Mouse (Mus musculus) myocyte (in vitro differentiated cells): Measurements from ENCODE around the gene Plcl2. TPM values are rescaled to one million over a fixed set of nuclear protein-coding genes. Genes with fewer than 3 reads are reported as not detected.
A peak's percentile ranks its signal among the peaks of the same experiment; 100 is the strongest.

Experiments used
- H3K27me3 ChIP-seq: one replicate; pipeline ENCODE4 v1.6.1; 2011; ENCODE audit not compliant: control insufficient read depth, insufficient read depth, insufficient read length
- H3K36me3 ChIP-seq: one replicate; pipeline ENCODE4 v1.6.1; 2011; ENCODE audit not compliant: control insufficient read depth, insufficient read depth
- H3K4me2 ChIP-seq: one replicate; pipeline ENCODE4 v1.6.1; 2011; ENCODE audit warnings: low read depth, control low read depth
- H3K4me3 ChIP-seq: one replicate; pipeline ENCODE4 v1.5.1; 2011; ENCODE audit warnings: mild to moderate bottlenecking, control low read depth, moderate library complexity
- H3K79me2 ChIP-seq: one replicate; pipeline ENCODE4 v1.6.1; 2011; ENCODE audit not compliant: control insufficient read depth, insufficient read depth
- H3ac ChIP-seq: one replicate; pipeline ENCODE4 v1.6.1; 2011; ENCODE audit not compliant: control insufficient read depth, insufficient read length
- CEBPB ChIP-seq: IDR thresholded peaks from 2 replicates; pipeline ENCODE4 v1.6.1; 2011; ENCODE audit warnings: mild to moderate bottlenecking, moderate library complexity; ENCODE audit not compliant: poor library complexity, insufficient read depth, severe bottlenecking
- E2F4 ChIP-seq: IDR thresholded peaks from one replicate; pipeline ENCODE4 v1.6.1; 2011; ENCODE audit warnings: mild to moderate bottlenecking, control low read depth, moderate library complexity; ENCODE audit not compliant: insufficient read depth
- MAX ChIP-seq: IDR thresholded peaks from one replicate; pipeline ENCODE4 v1.6.1; 2011; ENCODE audit warnings: low read depth, mild to moderate bottlenecking, control low read depth
- MYOD1 ChIP-seq, 3 experiments: IDR thresholded peaks; one replicate each; pipeline ENCODE4 v1.6.1; 2011; ENCODE audit warnings: control low read depth in 2 of 3, low read depth in 2 of 3, mild to moderate bottlenecking in 2 of 3, moderate library complexity in 1 of 3; ENCODE audit not compliant: insufficient read length in 2 of 3, control insufficient read depth in 1 of 3
- MYOG ChIP-seq, 3 experiments: IDR thresholded peaks; one replicate each; pipeline ENCODE4 v1.6.1; 2011; ENCODE audit warnings: control low read depth in 2 of 3, low read depth in 2 of 3, mild to moderate bottlenecking in 2 of 3; ENCODE audit not compliant: insufficient read length in 2 of 3, control insufficient read depth in 1 of 3, insufficient read depth in 1 of 3
- POLR2A ChIP-seq: IDR thresholded peaks from one replicate; pipeline ENCODE4 v1.6.1; 2011; ENCODE audit warnings: low read depth, mild to moderate bottlenecking, control low read depth, moderate library complexity; ENCODE audit not compliant: insufficient read length
- POLR2AphosphoS2 ChIP-seq: IDR thresholded peaks from one replicate; pipeline ENCODE4 v1.6.1; 2011; ENCODE audit warnings: low read depth, control low read depth; ENCODE audit not compliant: insufficient read length
- REST ChIP-seq: IDR thresholded peaks from one replicate; pipeline ENCODE4 v1.6.1; 2011; ENCODE audit warnings: mild to moderate bottlenecking, control low read depth, moderate library complexity; ENCODE audit not compliant: insufficient read depth, insufficient read length
- SRF ChIP-seq: IDR thresholded peaks from one replicate; pipeline ENCODE4 v1.6.1; 2011; ENCODE audit warnings: low read depth; ENCODE audit not compliant: control insufficient read depth, insufficient read length
- TCF12 ChIP-seq: IDR thresholded peaks from one replicate; pipeline ENCODE4 v1.6.1; 2011; ENCODE audit warnings: mild to moderate bottlenecking, control low read depth; ENCODE audit not compliant: poor library complexity, insufficient read depth, severe bottlenecking
- TCF3 ChIP-seq: IDR thresholded peaks from one replicate; pipeline ENCODE4 v1.6.1; 2011; ENCODE audit warnings: low read depth, control low read depth; ENCODE audit not compliant: insufficient read length
- USF1 ChIP-seq: IDR thresholded peaks from one replicate; pipeline ENCODE4 v1.6.1; 2011; ENCODE audit warnings: low read depth, mild to moderate bottlenecking, control low read depth, moderate library complexity
- polyA plus RNA-seq: library from polyadenylated mRNA; unstranded; fragments of >200 nt; fragmentation: generic; extraction: Trizol; gene quantifications from one replicate; pipeline ENCODE4 v1.2.1, GENCODE M21; 2012; ENCODE audit warnings: missing spikeins

Gene Plcl2
- polyA plus RNA-seq, 1 experiment: 13.2 TPM

DNA sequence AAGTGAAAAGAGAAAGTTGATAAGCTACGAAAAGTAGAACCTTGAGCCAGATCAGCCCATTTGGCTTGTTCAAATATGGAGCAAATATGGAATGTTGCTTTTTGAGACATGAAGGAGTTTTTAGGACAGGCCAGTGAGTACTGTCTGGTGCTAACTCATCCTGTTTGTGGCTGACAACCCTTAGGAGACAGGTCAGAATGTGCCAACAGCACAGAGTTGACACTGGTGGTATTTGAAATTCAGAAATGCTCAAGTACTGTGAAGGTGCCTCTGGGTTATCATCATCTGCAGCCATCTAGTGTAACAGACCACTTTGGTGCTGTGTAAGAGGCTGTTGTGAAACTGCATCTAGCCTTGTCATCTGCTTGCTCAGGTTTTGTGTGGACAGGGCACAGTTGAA, 1.5 kb downstream of the Plcl2 start:
- peak overlapping the region; percentile 86 for H3K4me2 ChIP-seq
- TF ChIP-seq POLR2A (no peak), E2F4 (no peak), SRF (no peak), POLR2AphosphoS2 (no peak), MYOD1 (IDR thresholded peaks at IDR 0.05; ENCODE audit: control insufficient read depth in 1 of 3, insufficient read length in 2 of 3, low read depth in 2 of 3) (no peak), CEBPB (no peak), MYOG (IDR thresholded peaks at IDR 0.05; ENCODE audit: control insufficient read depth in 1 of 3, insufficient read depth in 1 of 3, insufficient read length in 2 of 3, low read depth in 2 of 3) (no peak), REST (no peak), USF1 (no peak), TCF3 (no peak), MAX (no peak), TCF12 (no peak)
- peaks cover 50% of the 10 kb centered on the region for H3K79me2 ChIP-seq
- no peaks in the 10 kb centered on the region for H3K27me3 ChIP-seq
- no peaks in the 10 kb centered on the region for H3K36me3 ChIP-seq
- H3ac ChIP-seq: no peak overlapping the region
- H3K4me3 ChIP-seq: peak overlapping the region; percentile 50

DNA sequence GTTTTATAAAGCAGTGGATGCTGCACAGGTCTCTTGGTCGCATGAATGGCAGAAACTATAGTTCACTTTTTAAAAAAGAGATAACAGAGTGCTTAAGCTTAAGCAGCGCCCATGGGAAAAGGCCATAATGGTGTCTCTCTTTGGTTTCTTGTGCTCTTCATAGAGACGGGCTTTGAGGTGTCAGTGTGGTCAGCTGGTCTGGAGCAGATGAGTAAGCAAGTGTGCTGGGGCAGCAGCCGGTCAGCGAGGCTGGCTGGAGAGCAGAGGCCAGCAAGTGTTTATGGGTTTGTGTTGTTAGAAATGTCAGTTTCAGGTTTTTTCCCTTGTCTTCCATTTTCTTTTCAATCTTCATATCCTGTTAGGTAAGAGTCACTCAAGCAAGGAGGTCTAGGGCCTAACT, 3.0 kb downstream of the Plcl2 start:
- no peak for TF ChIP-seq MAX
- peak in 2 of 3 experiments; percentile 59 to 60 for TF ChIP-seq MYOD1 (IDR thresholded peaks at IDR 0.05; ENCODE audit: control insufficient read depth in 1 of 3, insufficient read length in 2 of 3, low read depth in 2 of 3)
- peak; percentile 60 for TF ChIP-seq USF1
- TF ChIP-seq E2F4: no peak
- no peak for TF ChIP-seq TCF12
- no peak for TF ChIP-seq REST
- TF ChIP-seq MYOG (IDR thresholded peaks at IDR 0.05; ENCODE audit: control insufficient read depth in 1 of 3, insufficient read depth in 1 of 3, insufficient read length in 2 of 3, low read depth in 2 of 3): peak; percentile 45 to 72 (median 45)
- TF ChIP-seq POLR2AphosphoS2: no peak
- H3K4me2 ChIP-seq: peak overlapping the region; percentile 86
- H3ac ChIP-seq: no peak overlapping the region
- H3K36me3 ChIP-seq: no peaks in the 10 kb centered on the region
- H3K27me3 ChIP-seq: no peaks in the 10 kb centered on the region
- peaks cover 55% of the 10 kb centered on the region for H3K79me2 ChIP-seq
- no peak overlapping the region for H3K4me3 ChIP-seq

GRCm38 (mm10) chr17:50512841-50513240, 3.6 kb downstream of the Plcl2 start:
- Histone ChIP-seq H3ac (no peak overlapping the region), H3K79me2 (peaks cover 55% of the 10 kb centered on the region), H3K36me3 (no peaks in the 10 kb centered on the region), H3K27me3 (no peaks in the 10 kb centered on the region), H3K4me3 (no peak overlapping the region), H3K4me2 (peak overlapping the region; percentile 86)
- TF ChIP-seq MAX (no peak), TCF12 (no peak), CEBPB (no peak), E2F4 (no peak), POLR2A (no peak), TCF3 (no peak), MYOG (IDR thresholded peaks at IDR 0.05; ENCODE audit: control insufficient read depth in 1 of 3, insufficient read depth in 1 of 3, insufficient read length in 2 of 3, low read depth in 2 of 3) (no peak), REST (no peak), POLR2AphosphoS2 (no peak), SRF (no peak), MYOD1 (IDR thresholded peaks at IDR 0.05; ENCODE audit: control insufficient read depth in 1 of 3, insufficient read length in 2 of 3, low read depth in 2 of 3) (no peak), USF1 (no peak)

DNA sequence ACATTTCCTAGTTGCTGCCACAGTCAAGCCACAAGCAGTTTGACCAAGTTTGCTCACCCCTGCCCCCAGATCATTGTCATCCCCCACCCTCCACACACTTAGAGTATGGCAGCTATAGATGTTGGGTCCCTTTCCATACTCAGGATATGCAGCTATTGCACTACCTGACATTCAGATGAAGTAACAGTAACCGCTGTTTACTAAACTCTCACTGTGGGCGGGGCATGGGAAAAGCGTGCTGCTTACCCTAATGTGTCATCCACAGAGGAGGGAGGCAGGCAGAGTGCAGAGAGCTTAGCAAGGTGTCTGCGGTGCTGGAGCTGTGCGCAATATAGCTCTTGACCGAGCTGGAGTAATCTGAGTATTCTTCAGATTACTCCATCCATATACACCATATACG, 4.2 kb downstream of the Plcl2 start:
- Histone ChIP-seq H3ac (no peak overlapping the region), H3K36me3 (no peaks in the 10 kb centered on the region), H3K79me2 (peaks cover 55% of the 10 kb centered on the region), H3K27me3 (no peaks in the 10 kb centered on the region), H3K4me2 (peak overlapping the region; percentile 86), H3K4me3 (no peak overlapping the region)
- TF ChIP-seq E2F4: no peak
- no peak for TF ChIP-seq POLR2A
- no peak for TF ChIP-seq POLR2AphosphoS2
- no peak for TF ChIP-seq MYOD1 (IDR thresholded peaks at IDR 0.05; ENCODE audit: control insufficient read depth in 1 of 3, insufficient read length in 2 of 3, low read depth in 2 of 3)
- no peak for TF ChIP-seq MYOG (IDR thresholded peaks at IDR 0.05; ENCODE audit: control insufficient read depth in 1 of 3, insufficient read depth in 1 of 3, insufficient read length in 2 of 3, low read depth in 2 of 3)
- no peak for TF ChIP-seq USF1
- TF ChIP-seq TCF3: no peak
- TF ChIP-seq MAX: no peak
- TF ChIP-seq TCF12: no peak
- TF ChIP-seq REST: no peak
- no peak for TF ChIP-seq SRF
- no peak for TF ChIP-seq CEBPB
